Mouse (Mus musculus) kidney, postnatal 10 days (tissue): Measurements from ENCODE around the gene Zfhx3.

Source experiments
- DNase-seq: peaks from one replicate; pipeline ENCODE4 v3.0.0; 2021; ENCODE audit warnings: mixed read lengths

Zfhx3 gene

GRCm38 (mm10) chr8:108956416-108956815 is 1014.0 kb downstream of the Zfhx3 start:
- no peak for DNase-seq

DNA sequence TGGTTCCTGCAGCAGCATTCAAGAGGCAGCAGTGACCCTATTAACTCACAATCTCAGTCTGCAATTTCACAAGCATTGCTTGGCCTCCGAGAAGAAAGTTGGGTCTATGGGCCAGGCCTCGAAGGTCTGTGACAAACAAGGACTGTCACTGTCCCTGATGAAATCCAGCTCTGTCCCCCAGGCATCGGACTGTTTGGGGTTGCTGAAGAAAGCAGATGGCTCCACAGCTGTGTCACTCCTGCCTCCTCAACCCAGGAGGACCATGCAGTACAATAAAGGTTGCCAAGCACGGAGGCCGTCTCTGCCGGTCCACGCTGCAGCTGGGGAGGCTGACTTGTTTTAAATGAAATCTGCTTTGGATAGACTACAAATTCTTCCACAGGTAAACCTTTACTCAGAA is 1020.1 kb downstream of the Zfhx3 start:
- DNase-seq, result no peak

GRCm38 (mm10) chr8:108963181-108963580 is 1020.7 kb downstream of the Zfhx3 start:
- DNase-seq, result no peak

DNA sequence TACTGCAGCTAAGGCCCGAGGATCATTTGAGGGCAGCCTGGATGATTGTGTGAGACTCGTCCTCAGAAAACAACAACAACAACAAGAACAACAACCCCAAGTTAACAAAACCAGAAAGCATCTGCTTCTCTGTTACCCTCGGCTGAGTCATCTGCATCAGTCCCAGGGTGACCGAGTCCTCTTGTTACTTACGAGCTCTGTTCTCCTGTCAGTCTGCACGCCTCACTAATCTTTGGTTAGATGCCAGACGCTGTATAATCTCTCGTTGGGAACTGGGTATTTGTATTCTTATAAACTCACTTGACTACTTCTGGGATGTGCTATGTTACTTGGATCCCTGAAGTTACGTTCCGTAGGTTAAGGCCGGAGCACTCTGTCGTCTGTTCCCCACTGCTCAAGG is 1023.6 kb downstream of the Zfhx3 start:
- no peak for DNase-seq

DNA sequence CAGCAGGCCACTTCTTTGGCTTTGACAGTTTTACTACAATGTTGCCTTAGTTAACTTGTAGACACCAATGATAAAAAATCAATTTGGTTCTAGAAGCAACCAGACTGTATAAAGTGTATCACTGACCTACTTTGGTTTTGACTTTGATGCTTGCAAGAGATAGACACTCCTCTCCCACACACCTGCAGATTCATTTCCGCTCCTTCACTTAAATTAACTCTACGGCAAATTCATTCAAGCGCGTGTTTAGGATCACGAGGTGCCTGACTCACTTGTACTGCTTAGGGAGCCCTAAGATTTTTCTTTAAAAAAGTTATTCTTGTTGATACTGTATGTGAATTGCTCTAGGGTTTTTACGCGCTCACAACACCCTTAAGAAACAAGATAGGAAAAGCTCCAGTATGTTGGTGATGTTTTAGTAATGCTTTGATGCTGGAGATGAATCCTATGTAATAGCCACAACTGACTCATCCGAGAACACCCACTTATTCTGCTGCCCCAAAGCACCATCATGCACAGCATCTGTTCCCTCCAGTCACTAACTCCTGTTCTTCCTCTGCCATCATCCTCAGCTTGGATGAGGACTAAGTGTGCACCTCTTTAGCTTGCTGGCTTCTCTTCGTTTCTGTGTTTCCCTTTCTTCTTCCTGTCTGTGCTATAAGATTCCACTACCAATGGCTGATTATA is 1031.3 kb downstream of the Zfhx3 start:
- no peak for DNase-seq

GRCm38 (mm10) chr8:108977693-108978361 is 1035.4 kb downstream of the Zfhx3 start:
- DNase-seq, result no peak

DNA sequence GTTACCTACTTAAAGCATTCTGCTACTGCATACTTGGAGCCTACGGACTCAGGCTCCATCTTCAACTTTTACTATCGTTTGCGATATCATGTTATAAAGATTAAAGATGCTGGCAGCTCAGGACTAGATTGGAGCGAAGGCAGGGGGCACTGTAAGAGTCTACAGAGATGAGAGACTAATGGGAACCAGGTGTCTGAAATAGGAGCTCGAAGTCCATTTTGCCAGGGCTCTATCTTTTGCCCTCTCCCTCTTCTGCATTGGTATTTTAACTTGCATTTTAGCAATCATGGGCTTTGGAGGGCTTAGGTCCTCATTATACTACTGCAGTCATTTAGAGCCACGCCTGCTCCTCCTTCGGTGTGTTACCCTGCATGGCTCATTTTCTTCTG is 1035.9 kb downstream of the Zfhx3 start:
- DNase-seq, result no peak

GRCm38 (mm10) chr8:108984904-108985303 is 1042.5 kb downstream of the Zfhx3 start:
- no peak for DNase-seq

- DNase-seq, result no peak
These were observed 1047.4 kb downstream of the Zfhx3 start for GRCm38 (mm10) chr8:108989841-108990240.

DNA sequence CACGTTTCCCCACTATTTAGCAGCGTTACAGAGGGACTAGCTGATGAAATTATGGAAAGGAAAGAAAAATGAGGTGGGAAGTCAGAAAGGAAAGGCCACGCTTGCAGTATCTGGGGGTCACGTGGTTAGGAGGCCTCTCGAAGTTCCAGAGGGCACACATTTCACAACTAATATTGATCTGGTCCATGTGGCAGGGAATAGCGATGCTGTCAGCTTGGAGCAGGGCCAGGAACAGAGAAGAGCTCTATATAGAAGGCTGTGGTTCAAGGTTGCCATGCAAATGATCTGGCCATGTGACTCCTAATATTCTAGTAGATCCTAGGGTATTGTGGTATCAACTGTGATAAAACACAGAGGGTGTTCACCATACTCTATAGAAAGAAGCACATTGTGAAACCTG is 1048.1 kb downstream of the Zfhx3 start:
- no peak for DNase-seq

GRCm38 (mm10) chr8:108991395-108991794 is 1049.0 kb downstream of the Zfhx3 start:
- DNase-seq, result no peak

DNA sequence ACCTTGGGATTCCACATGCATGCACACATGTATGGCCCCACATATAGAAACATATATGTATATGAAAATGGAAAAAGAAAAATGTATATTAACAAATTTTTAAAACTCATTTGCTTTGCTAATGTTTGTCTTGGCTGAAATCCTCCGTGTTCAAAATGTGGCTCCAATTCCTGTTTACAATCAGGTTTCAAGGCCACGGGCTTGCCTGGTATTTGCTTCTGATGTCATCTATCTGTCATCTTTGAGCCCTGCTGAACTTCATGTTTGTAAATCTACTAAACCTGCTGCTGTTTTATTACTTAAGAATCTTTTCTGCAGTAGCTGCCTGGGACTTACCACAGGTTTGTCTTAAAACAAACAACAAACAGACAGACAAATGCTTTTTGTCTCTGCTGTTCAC is 1051.3 kb downstream of the Zfhx3 start:
- DNase-seq, result no peak

DNA sequence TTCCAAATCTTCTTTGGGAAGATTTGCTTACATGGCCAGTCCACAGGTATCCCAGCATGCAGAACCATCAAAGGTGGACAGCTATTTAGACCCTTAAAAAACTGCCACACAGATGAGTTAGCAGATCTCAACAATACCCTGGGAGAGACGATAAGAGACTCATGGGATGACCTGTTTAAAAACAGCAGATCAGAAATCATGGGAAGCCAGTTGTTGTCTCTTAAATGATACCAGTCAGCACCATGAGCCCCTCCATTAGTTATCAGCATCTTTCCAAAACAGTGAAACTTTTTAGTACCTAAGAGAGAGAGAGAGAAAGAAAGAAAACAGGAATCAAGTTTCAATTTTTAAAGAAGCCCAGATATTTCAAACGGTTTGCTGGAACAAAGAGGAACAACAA is 1051.7 kb downstream of the Zfhx3 start:
- no peak for DNase-seq

DNA sequence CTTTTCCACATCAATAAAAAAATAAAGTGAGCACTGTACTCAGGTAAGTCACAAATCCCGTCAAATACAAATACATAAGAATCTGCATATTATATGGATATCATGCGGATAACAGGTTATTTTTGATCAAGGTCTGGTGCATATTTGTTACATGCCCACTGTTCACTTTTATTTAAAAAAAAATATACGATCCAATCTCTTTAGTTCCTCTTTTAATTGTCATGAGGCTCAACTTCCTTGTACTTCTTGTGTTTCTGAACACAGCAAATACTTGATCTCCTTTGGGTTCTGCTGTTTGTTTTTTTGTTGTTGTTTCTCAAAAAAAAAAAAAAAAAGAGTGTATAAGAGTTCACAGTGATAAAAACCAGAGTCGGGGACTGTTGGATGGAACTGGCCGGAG is 1052.4 kb downstream of the Zfhx3 start:
- DNase-seq, result no peak

- DNase-seq, result no peak
These were observed 1054.9 kb downstream of the Zfhx3 start for GRCm38 (mm10) chr8:108997334-108997733.

DNA sequence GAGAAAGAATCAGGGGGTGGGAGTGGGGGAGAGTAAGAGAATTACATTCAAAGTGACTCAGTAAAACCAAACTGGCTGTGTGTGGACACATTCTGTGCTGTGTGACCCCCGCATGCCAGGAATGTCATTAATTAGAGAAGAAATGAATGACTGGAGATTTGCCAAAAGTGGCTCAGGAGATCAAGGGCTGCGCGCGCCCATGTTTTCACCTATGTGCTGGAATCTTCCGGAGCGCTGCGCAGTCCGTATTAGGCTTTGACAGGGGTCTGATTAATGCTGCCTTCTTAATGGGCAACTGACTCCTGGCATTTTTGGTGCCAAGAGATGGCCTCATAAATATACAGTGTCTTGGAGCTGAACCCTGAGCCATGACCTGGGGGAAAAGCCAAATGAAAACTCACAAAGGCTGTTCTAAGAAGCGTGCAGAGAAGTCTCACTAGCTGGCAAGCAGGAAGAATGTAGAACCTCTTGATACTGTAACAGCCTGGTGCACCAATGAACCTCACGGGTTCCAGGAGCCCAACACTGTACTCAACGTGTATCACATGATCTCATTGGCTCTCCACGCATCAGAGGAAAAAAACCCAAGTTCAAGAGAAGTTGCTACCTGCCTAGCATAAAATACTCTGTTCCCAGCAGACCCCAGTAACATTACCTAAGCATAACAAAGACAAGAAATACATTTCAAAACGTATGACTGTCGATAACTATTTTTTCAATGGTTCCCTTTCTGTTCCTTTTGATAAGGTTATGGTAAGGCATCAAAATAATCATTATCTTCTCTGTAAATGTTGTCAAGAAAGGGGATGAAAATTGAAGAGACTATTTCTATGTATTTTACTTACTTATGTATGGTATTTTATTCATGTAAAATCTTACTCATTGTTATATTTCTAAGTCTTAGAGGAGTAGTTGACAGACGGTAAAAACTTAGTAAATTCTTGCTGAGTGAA is 1057.1 kb downstream of the Zfhx3 start:
- DNase-seq, result peak; percentile 19

- no peak for DNase-seq
These were observed 1058.6 kb downstream of the Zfhx3 start for GRCm38 (mm10) chr8:109001031-109001430.

- no peak for DNase-seq
These were observed 1059.5 kb downstream of the Zfhx3 start for GRCm38 (mm10) chr8:109001923-109002322.

GRCm38 (mm10) chr8:109006986-109007385 is 1064.5 kb downstream of the Zfhx3 start:
- no peak for DNase-seq
